Mouse (Mus musculus) CH12F3 (cell line): Measurements from ENCODE around the gene Tbx4.

ENCODE experiments used
- in situ Hi-C: fragments of 300-500 bp; cut with MboI; formaldehyde crosslinking; loops from 2 replicates; pipeline ENCODE4 v1.14.3; 2020; ENCODE audit warnings: low sequenced_read_pairs

Gene Tbx4

DNA sequence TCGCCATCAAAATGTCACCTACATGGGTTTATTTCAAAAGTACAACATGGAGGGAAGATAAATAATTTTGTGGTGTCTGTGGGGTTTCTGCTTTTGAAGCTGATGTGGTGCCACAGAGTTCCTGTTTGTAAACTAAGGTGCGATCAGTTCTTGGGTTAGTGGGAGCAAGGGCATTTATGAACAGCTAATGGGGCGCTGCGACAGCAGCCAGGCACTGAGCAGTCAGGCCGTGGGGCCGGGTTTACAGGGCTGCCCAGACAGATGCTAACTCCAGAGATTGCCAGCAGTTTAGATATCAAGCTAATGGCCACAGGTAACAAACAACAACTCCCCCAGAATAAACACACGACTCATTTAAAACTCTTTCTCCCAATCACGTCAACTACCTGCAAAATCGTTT, 75.3 kb downstream of the Tbx4 start:
- in situ Hi-C loops: no loop called here
